Mouse (Mus musculus) neutrophil, adult 5-6 weeks (primary cell): ENCODE results near the gene Srp14. TPM values are rescaled to one million over a fixed set of nuclear protein-coding genes. Genes with fewer than 3 reads are reported as not detected.

Experiments
- ATAC-seq: fragments of 151-379, 151-347 bp; 2 replicates; pipeline ENCODE4 v1.8.0; 2017; ENCODE audit warnings: mild to moderate bottlenecking, moderate TSS enrichment; ENCODE audit not compliant: insufficient number of reproducible peaks, poor library complexity, low FRiP score, severe bottlenecking; ENCODE audit errors: extremely low read depth
- total RNA-seq: library from RNA; stranded (forward); fragments of 200-1000 nt; gene quantifications from 2 replicates; pipeline ENCODE4 v1.2.3, GENCODE M21; 2017

The Srp14 gene
- total RNA-seq, 1 experiment from 2014 or later = 184 TPM

- ATAC-seq = no peak
These were observed 12.4 kb upstream of the Srp14 start for GRCm38 (mm10) chr2:118491741-118492395.

DNA sequence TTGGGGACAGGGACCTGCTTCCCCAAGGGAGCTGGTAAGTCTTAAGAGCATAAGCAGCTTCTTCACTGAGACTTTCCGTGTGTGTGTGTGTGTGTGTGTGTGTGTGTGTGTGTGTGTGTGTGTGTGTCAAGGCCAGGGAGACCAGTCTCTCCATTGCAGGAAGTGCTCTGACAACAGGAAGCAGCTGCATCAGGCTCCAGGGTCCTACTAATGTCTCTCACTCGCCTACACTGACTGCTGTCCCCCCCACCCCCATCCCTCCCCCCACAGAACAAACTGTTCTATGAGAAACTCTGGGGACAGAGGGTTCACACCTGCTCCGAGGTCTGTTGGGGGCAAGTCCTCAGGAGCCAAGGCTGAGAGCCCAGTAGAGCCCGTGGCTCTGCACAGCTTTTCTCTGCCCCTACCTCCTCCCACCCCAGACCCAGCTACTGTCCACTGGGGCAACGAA is 11.8 kb upstream of the Srp14 start:
- ATAC-seq = peak; percentile 50; the same call in 1 of the 2 replicates

GRCm38 (mm10) chr2:118490241-118491091 is 11.0 kb upstream of the Srp14 start:
- no peak for ATAC-seq

GRCm38 (mm10) chr2:118487806-118488205 is 8.3 kb upstream of the Srp14 start:
- no peak for ATAC-seq

- ATAC-seq = peak; percentile 71
These were observed 7.4 kb upstream of the Srp14 start for GRCm38 (mm10) chr2:118486933-118487332.

DNA sequence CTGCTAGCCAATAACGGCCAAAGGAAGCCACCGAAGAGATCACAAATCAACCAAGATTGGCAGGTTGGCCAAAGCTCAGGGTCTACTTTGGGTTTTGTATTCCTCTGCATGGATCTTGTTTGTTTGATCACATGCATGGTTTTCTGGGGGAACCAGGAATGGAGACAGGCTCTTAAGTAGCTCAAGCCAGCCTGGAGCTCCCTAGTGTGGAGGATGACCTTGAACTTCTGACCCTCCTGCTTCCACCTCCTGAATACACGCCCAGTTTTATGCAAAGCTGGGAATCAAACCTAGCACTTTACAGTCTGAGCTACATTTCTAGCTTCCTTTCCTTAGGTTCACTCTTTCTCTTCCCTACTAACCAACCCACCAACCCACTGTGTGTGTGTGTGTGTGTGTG is 5.9 kb upstream of the Srp14 start:
- no peak for ATAC-seq

- ATAC-seq = no peak
These were observed 4.9 kb upstream of the Srp14 start for GRCm38 (mm10) chr2:118484386-118484898.

- ATAC-seq = no peak
These were observed 3.5 kb upstream of the Srp14 start for GRCm38 (mm10) chr2:118483032-118483431.

GRCm38 (mm10) chr2:118480886-118481285 is 1.4 kb upstream of the Srp14 start:
- ATAC-seq = no peak

GRCm38 (mm10) chr2:118478833-118479549 is 520 bp downstream of the Srp14 start:
- ATAC-seq = no peak

DNA sequence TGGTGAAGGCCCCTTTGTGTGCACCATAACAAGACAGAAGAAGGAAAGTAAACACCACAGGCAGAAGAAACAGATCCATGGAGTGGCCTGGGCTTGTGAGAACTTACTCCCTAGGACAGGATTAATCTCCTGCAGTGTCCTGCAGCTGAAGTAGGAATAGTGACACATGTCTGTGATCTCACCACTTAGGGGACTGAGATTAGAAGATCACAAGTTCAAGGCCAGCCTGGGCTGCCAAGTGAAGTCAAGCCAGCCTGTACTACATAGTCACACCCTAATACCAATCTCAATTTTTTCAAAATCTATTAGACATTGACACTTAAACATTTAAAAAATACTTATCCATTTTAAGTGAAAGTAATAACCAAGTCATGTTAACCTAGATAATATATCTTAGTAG is 11.2 kb downstream of the Srp14 start:
- ATAC-seq = no peak

DNA sequence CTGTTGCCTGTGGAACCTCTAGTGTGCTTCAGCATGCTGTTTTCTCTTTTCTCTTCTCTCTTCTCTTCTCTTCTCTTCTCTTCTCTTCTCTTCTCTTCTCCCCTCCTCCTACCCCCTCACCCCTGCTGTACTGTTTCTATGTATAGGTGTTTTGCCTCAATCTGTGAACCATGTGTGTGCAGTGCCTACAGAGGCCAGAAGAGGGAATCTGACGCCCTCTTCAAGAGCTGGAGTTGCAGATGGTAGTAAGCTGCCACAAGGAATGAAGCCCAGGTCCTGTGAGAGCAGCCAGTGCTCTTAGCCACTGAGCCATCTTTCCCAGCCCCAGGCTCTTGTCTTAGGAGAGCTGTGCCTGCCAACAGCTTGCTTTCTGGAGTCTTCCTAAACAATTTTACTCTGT is 12.9 kb downstream of the Srp14 start:
- no peak for ATAC-seq

GRCm38 (mm10) chr2:118465894-118466293 is 13.6 kb downstream of the Srp14 start:
- ATAC-seq = no peak

- no peak for ATAC-seq
These were observed 15.1 kb downstream of the Srp14 start for GRCm38 (mm10) chr2:118464450-118464849.

- ATAC-seq = no peak
These were observed 16.0 kb downstream of the Srp14 start for GRCm38 (mm10) chr2:118463480-118463879.

- no peak for ATAC-seq
These were observed 17.9 kb downstream of the Srp14 start for GRCm38 (mm10) chr2:118461480-118462165.

DNA sequence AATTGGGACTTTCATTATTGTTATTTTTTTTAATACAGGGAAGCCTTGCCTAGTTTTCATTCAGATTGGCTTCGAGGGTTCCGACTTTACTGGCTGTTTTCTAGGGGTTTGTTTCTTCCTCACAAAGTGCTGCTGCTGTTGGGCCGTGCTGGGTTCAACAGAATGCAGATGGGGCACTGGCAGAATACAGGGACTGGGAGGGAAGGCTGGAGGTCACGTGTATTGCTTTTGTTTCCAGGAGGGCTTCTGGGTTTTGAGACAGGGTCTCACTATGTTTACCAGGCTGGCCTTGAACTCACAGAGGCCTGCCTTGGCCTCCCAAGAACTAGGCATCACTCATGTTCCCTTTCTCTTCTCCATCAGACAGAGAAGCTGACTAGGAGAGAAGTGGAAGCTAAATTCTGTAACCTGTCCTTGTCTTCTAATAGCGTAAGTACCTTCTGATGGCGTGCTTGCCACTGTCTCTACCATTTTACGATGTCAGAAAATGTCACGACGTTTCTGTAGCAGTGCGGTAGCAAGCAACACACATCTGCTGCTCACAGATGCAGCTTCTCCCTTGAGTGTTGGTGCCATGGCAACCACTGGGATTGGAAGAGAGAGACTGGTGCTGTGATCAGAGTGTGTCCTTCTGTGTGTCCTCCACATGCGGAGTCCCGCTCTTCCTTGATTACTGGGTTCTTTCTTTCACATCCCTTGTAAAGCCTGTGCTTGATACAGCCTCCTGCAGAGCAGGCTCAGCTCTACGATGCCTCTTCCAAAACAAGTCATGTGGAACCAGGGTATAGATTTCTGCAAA is 21.8 kb downstream of the Srp14 start:
- no peak for ATAC-seq

GRCm38 (mm10) chr2:118457029-118457428 is 22.5 kb downstream of the Srp14 start:
- no peak for ATAC-seq
